Mouse (Mus musculus) cerebellum, adult 2 months (tissue): ENCODE measurements around the gene Lrba. TPM values are rescaled to one million over a fixed set of nuclear protein-coding genes. Genes with fewer than 3 reads are reported as not detected.

ENCODE experiments used
- DNase-seq, 2 experiments: peaks; one replicate each; pipeline ENCODE4 v3.0.0; 2021
- H3K27ac ChIP-seq: fragments of 200-500 bp; 2 replicates; pipeline ENCODE4 v1.5.1; 2012; ENCODE audit warnings: low read length, control low read depth, inconsistent platforms; ENCODE audit not compliant: insufficient read depth
- H3K27me3 ChIP-seq: fragments of 200-500 bp; 2 replicates; pipeline ENCODE4 v1.6.1; 2012; ENCODE audit warnings: inconsistent platforms, mild to moderate bottlenecking, low read length, moderate library complexity; ENCODE audit not compliant: control insufficient read depth, insufficient read depth
- H3K4me1 ChIP-seq: fragments of 200-500 bp; 2 replicates; pipeline ENCODE4 v1.6.1; 2011; ENCODE audit warnings: low read length; ENCODE audit not compliant: control insufficient read depth, insufficient read depth
- H3K4me3 ChIP-seq: fragments of 200-500 bp; replicated peaks from 2 replicates; pipeline ENCODE3; 2011; ENCODE audit warnings: mild to moderate bottlenecking, low read depth, low read length, control low read depth; ENCODE audit not compliant: insufficient read depth
- CTCF ChIP-seq: fragments of 200-500 bp; IDR thresholded peaks from 2 replicates; pipeline ENCODE4 v1.5.1; 2011; ENCODE audit warnings: low read depth, mild to moderate bottlenecking, control low read depth, low read length, moderate library complexity, borderline replicate concordance; ENCODE audit not compliant: insufficient read depth
- POLR2A ChIP-seq: fragments of 200-500 bp; IDR thresholded peaks from 2 replicates; pipeline ENCODE4 v1.6.1; 2011; ENCODE audit warnings: low read length, control low read depth, borderline replicate concordance; ENCODE audit not compliant: insufficient read depth
- WGBS: fragments of 180-500 bp; shearing (Covaris S2); methylation state at CpG from one replicate; pipeline ENCODE4 v1.1.7; 2018; 5-methylcytosine and 5-hydroxymethylcytosine counted together
- polyA plus RNA-seq: library from polyadenylated mRNA; depleted of rRNA; stranded (reverse); fragments of >200 nt; gene quantifications from 2 replicates; pipeline ENCODE4 v1.2.3, GENCODE M21; 2012

Lrba gene
- polyA plus RNA-seq, 1 experiment = 18.9 TPM

GRCm38 (mm10) chr3:86343261-86343660, 118.8 kb downstream of the Lrba start:
- Histone ChIP-seq H3K27ac (no peak overlapping the region), H3K27me3 (no peaks in the 10 kb centered on the region), H3K4me1 (no peaks in the 10 kb centered on the region), H3K4me3 (no peak overlapping the region)
- WGBS = 31% methylated on average over 5 of the region's 5 CpGs
- DNase-seq = no peak
- TF ChIP-seq CTCF (no peak), POLR2A (no peak)

- no peak overlapping the region for H3K27ac ChIP-seq
- H3K4me1 ChIP-seq = no peaks in the 10 kb centered on the region
- no peaks in the 10 kb centered on the region for H3K27me3 ChIP-seq
- no peak for DNase-seq
- 34% methylated on average over 5 of the region's 5 CpGs for WGBS
- TF ChIP-seq CTCF = no peak
- no peak overlapping the region for H3K4me3 ChIP-seq
Measured at GRCm38 (mm10) chr3:86362486-86362885, 138.0 kb downstream of the Lrba start.

GRCm38 (mm10) chr3:86371466-86371865, 147.0 kb downstream of the Lrba start:
- TF ChIP-seq POLR2A (no peak), CTCF (no peak)
- no peak for DNase-seq
- H3K27me3 ChIP-seq = no peaks in the 10 kb centered on the region
- H3K27ac ChIP-seq = no peak overlapping the region
- no peak overlapping the region for H3K4me3 ChIP-seq
- H3K4me1 ChIP-seq = no peaks in the 10 kb centered on the region
- 83% methylated on average over 2 of the region's 2 CpGs for WGBS

- WGBS = 87% methylated on average over 2 of the region's 2 CpGs
- H3K4me1 ChIP-seq = no peaks in the 10 kb centered on the region
- H3K27ac ChIP-seq = no peak overlapping the region
- no peak for DNase-seq
- TF ChIP-seq POLR2A (no peak), CTCF (no peak)
- H3K4me3 ChIP-seq = no peak overlapping the region
- H3K27me3 ChIP-seq = no peaks in the 10 kb centered on the region
Measured at GRCm38 (mm10) chr3:86375276-86375675, 150.8 kb downstream of the Lrba start.

GRCm38 (mm10) chr3:86382557-86382956, 158.1 kb downstream of the Lrba start:
- WGBS = 40% methylated on average over 2 of the region's 2 CpGs

GRCm38 (mm10) chr3:86385047-86385446, 160.6 kb downstream of the Lrba start:
- H3K4me1 ChIP-seq = no peaks in the 10 kb centered on the region
- TF ChIP-seq CTCF (no peak), POLR2A (no peak)
- H3K4me3 ChIP-seq = no peak overlapping the region
- 92% methylated on average over 1 of the region's 1 CpGs for WGBS
- no peak for DNase-seq
- H3K27me3 ChIP-seq = no peaks in the 10 kb centered on the region
- no peak overlapping the region for H3K27ac ChIP-seq

More at GRCm38 (mm10) chr3:86382557-86382956, 158.1 kb downstream of the Lrba start:
- Histone ChIP-seq H3K27ac (no peak overlapping the region), H3K4me1 (no peaks in the 10 kb centered on the region), H3K4me3 (no peak overlapping the region), H3K27me3 (no peaks in the 10 kb centered on the region)
- TF ChIP-seq CTCF (no peak), POLR2A (no peak)
- DNase-seq = no peak

- Histone ChIP-seq H3K27me3 (no peaks in the 10 kb centered on the region), H3K4me1 (no peaks in the 10 kb centered on the region), H3K27ac (no peak overlapping the region), H3K4me3 (no peak overlapping the region)
- TF ChIP-seq POLR2A (no peak), CTCF (no peak)
- 44% methylated on average over 4 of the region's 4 CpGs for WGBS
- no peak for DNase-seq
Measured at GRCm38 (mm10) chr3:86386246-86386645, 161.8 kb downstream of the Lrba start.

- 98% methylated on average over 2 of the region's 2 CpGs for WGBS
- H3K27me3 ChIP-seq = no peaks in the 10 kb centered on the region
- no peaks in the 10 kb centered on the region for H3K4me1 ChIP-seq
- no peak for TF ChIP-seq POLR2A
- TF ChIP-seq CTCF = no peak
- no peak overlapping the region for H3K27ac ChIP-seq
- no peak overlapping the region for H3K4me3 ChIP-seq
- DNase-seq = no peak
Measured at GRCm38 (mm10) chr3:86423828-86424227, 199.3 kb downstream of the Lrba start.
